ENCODE assay signal across 9 mouse cellular contexts in the genomic region with DNA sequence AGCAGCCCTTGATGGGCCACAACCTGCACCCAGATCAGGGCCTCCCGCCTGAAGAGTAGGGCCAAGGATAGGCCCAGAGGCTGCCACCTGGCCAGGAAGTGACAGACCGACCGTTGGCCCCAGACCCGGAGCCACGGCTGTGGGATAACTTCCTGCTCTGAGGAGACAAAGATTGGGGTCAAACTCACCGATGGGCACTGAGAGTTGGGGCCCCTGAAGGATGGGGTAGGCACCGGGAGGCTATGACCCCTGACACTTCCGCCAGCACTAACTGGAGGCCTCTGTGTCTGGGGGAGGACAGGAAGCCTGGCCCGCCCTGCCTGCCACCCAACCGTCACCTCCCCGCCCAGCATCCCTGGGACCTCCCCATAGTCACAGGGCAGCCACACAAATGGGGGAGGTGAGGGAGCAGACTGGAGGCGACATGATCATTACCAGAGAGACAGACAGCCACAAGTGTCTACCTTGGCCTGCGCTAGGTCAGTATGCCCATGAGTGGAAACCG. TPM values are rescaled to one million over a fixed set of nuclear protein-coding genes. Genes with fewer than 3 reads are reported as not detected.
DNase-seq lines count a peak whose midpoint lies in the region; ATAC-seq and TF ChIP-seq lines count a peak whose summit lies in the region.
"Had no signal": no experiment of that assay in that cellular context is flagged by ENCODE, and none has a peak within 500 bp of the region (broad histone marks: within the 10 kb centered on the region; RNA-seq: fewer than 3 reads in every experiment).

No protein-coding gene starts in this region.

- WGBS in lung, postnatal 0 days: 54% methylated on average over 14 of the region's 14 CpGs

- peak; percentile 20 for DNase-seq in lung, postnatal 14 days
- no peak for DNase-seq in lung, postnatal 0 days (ENCODE audit: low spot score)
- peak; percentile 84 for DNase-seq in liver
- DNase-seq in kidney, adult 8-10 months: no peak
- no peak for DNase-seq in urinary bladder, postnatal 10 days (ENCODE audit: low spot score)
- DNase-seq in gastrocnemius, adult 18-20 months (ENCODE audit: low spot score): no peak
- DNase-seq in testis, postnatal 10 days (ENCODE audit: low spot score): no peak
- DNase-seq: kidney, postnatal 36 days had no signal

- H3K36me3 ChIP-seq in lung, postnatal 0 days (ENCODE audit: insufficient read depth, low read length): no peaks in the 10 kb centered on the region

- H3K4me1 ChIP-seq in lung, postnatal 0 days (ENCODE audit: insufficient read depth, low read depth, low read length): 0 out of 2 replicates have a peak, but pooled peaks cover 4% of the 10 kb centered on the region

- no peaks in the 10 kb centered on the region for H3K27me3 ChIP-seq in lung, postnatal 0 days (replicated peaks; ENCODE audit: insufficient read depth, low read length)

- no peak overlapping the region for H3K9ac ChIP-seq in lung, postnatal 0 days (replicated peaks; ENCODE audit: low read depth)

- TF ChIP-seq CTCF in lung, postnatal 0 days (IDR thresholded peaks at IDR 0.05): no peak

- ATAC-seq in lung, postnatal 0 days: no peak
- peak; percentile 80 for ATAC-seq in neutrophil, adult 5-6 weeks (ENCODE audit: extremely low read depth, insufficient number of reproducible peaks, low FRiP score, poor library complexity, severe bottlenecking)

- no peak overlapping the region for H3K27ac ChIP-seq in lung, postnatal 0 days (ENCODE audit: low read length)

- no peaks in the 10 kb centered on the region for H3K9me3 ChIP-seq in lung, postnatal 0 days (ENCODE audit: low read length)

- H3K4me3 ChIP-seq in lung, postnatal 0 days (ENCODE audit: low read depth, low read length): no peak overlapping the region

- no peak overlapping the region for H3K4me2 ChIP-seq in lung, postnatal 0 days (replicated peaks; ENCODE audit: low read depth, low read length)

- TF ChIP-seq EP300 in lung, postnatal 0 days (IDR thresholded peaks at IDR 0.05): no peak

RNA-seq across cellular contexts. Expression of a gene that starts 2.4 kb away (rescaled TPM):
- 1.4 and 1.8 TPM in 2 replicates for polyA plus RNA-seq in lung, postnatal 0 days (2015; fragmentation: Nextera tagmentation; extraction: Ambion mirVana)
- total RNA-seq in neutrophil, adult 5-6 weeks (2017): 78.8 and 80.4 TPM in 2 replicates
- not detected for total RNA-seq in gastrocnemius, adult 18-20 months (2021)

RNA-seq across cellular contexts. Expression of a gene that starts 21.5 kb away (rescaled TPM):
- polyA plus RNA-seq in lung, postnatal 0 days (2015; fragmentation: Nextera tagmentation; extraction: Ambion mirVana): 11.7 and 12.1 TPM in 2 replicates
- 0.58 and 0.86 TPM in 2 replicates for total RNA-seq in neutrophil, adult 5-6 weeks (2017)
- 1 to 10 TPM; 1.7 to 2.4 TPM for total RNA-seq in gastrocnemius, adult 18-20 months (2021)

RNA-seq across cellular contexts. Expression of a gene that starts 34.1 kb away (rescaled TPM):
- polyA plus RNA-seq in lung, postnatal 0 days (2015; fragmentation: Nextera tagmentation; extraction: Ambion mirVana): 2.9 and 3.9 TPM in 2 replicates
- 4.5 and 10.0 TPM in 2 replicates for total RNA-seq in neutrophil, adult 5-6 weeks (2017)
- total RNA-seq in gastrocnemius, adult 18-20 months (2021): under 1 TPM; 0.78 TPM

RNA-seq across cellular contexts. Expression of a gene that starts 47.0 kb away (rescaled TPM):
- 7.7 and 10.0 TPM in 2 replicates for polyA plus RNA-seq in lung, postnatal 0 days (2015; fragmentation: Nextera tagmentation; extraction: Ambion mirVana)
- 19.0 and 25.7 TPM in 2 replicates for total RNA-seq in neutrophil, adult 5-6 weeks (2017)
- 1 to 10 TPM; 1.4 to 2.2 TPM for total RNA-seq in gastrocnemius, adult 18-20 months (2021)

RNA-seq across cellular contexts. Expression of a gene that starts 51.5 kb away (rescaled TPM):
- 0.35 and 0.46 TPM in 2 replicates for polyA plus RNA-seq in lung, postnatal 0 days (2015; fragmentation: Nextera tagmentation; extraction: Ambion mirVana)
- total RNA-seq in neutrophil, adult 5-6 weeks (2017): 0.12 TPM in 2 replicates
- not detected for total RNA-seq in gastrocnemius, adult 18-20 months (2021)

Comparison
In these comparisons a context has a peak if more than half of its experiments do, and no peak if none do; other contexts are left out.
1. DNase-seq: peak in lung, postnatal 14 days (single experiment) and liver (single experiment); none in lung, postnatal 0 days (single experiment), kidney, adult 8-10 months (0 of 2), urinary bladder, postnatal 10 days (single experiment), gastrocnemius, adult 18-20 months (single experiment) and testis, postnatal 10 days (single experiment).
2. RNA of a gene that starts 2.4 kb away (total RNA-seq): 78.8 to 80.4 TPM in neutrophil, adult 5-6 weeks; not detected in gastrocnemius, adult 18-20 months; every median in the first group is over 10 times any median in the second.